Mouse (Mus musculus): ENCODE results near the gene Olfr459. TPM values are rescaled to one million over a fixed set of nuclear protein-coding genes. Genes with fewer than 3 reads are reported as not detected.

The Olfr459 gene
- polyA plus RNA-seq, 1 experiment from 2014 or later, result not detected

DNA sequence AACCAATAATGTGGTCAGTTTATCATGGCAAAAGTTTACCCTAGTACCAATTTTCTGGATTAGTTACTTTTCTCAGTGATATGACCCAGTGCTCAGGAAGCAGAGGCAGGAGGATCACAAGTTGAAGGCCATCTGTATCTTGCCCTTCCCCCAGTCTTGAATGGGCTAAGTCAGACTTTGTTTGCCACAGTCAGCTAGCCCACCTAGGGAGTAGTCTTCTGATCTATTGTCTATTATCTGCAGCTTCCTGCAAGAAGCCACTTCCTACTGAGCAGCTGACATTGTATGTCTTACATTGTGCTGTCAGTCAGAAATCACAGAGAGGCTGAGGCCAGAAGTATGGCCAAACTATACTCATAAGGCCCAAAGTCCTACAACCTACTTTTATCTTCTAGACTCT lies 33.9 kb downstream of the Olfr459 start:
- DNase-seq (ENCODE audit: low spot score), result no peak
- no peak overlapping the region for H3K27ac ChIP-seq
- H3K36me3 ChIP-seq, result no peaks in the 10 kb centered on the region
- no peaks in the 10 kb centered on the region for H3K9me3 ChIP-seq
- no peaks in the 10 kb centered on the region for H3K4me1 ChIP-seq (replicated peaks)
- H3K4me3 ChIP-seq, result no peak overlapping the region
- no peaks in the 10 kb centered on the region for H3K27me3 ChIP-seq (ENCODE audit: insufficient read depth, poor library complexity, severe bottlenecking)

DNA sequence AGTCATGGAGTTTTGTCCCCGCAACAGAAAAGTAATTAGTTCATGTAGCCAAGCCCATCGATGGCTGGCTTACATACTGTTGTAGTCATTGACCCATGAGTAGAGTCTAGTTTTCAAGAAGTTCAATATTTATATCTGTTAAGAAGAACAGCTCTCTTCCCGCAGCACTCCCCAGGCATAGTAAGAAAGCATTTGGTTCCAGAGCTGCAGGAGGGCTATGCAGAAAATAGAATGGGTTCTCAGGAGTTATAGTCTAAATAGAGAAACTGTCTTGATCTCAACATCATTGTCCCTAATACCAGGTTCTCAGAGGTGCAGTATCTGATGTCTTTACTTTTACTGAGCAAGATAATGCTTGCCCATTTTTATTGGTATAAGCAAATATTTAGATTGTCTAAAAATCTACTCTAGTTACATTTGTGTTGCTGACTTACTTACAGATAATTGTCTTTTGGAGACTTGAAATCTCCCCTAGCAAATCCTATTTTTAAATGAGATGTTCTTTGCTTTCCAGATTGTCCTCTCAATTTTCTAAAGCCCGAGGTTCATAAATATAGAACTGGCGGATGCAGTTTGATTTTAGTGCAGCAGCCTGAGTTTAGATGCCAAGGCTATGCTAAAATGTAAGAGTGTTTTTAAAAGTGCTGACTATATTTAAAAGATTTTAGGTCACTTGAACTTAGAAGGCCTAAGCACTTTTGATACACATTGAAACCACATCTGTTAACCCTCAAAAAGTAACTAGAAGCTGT lies 40.1 kb downstream of the Olfr459 start:
- Histone ChIP-seq H3K4me3 (no peak overlapping the region), H3K36me3 (no peaks in the 10 kb centered on the region), H3K27me3 (ENCODE audit: insufficient read depth, poor library complexity, severe bottlenecking) (no peaks in the 10 kb centered on the region), H3K9me3 (no peaks in the 10 kb centered on the region), H3K4me1 (replicated peaks) (no peaks in the 10 kb centered on the region), H3K27ac (no peak overlapping the region)
- no peak for DNase-seq (ENCODE audit: low spot score)
- 88% methylated on average over 5 of the region's 5 CpGs for WGBS

DNA sequence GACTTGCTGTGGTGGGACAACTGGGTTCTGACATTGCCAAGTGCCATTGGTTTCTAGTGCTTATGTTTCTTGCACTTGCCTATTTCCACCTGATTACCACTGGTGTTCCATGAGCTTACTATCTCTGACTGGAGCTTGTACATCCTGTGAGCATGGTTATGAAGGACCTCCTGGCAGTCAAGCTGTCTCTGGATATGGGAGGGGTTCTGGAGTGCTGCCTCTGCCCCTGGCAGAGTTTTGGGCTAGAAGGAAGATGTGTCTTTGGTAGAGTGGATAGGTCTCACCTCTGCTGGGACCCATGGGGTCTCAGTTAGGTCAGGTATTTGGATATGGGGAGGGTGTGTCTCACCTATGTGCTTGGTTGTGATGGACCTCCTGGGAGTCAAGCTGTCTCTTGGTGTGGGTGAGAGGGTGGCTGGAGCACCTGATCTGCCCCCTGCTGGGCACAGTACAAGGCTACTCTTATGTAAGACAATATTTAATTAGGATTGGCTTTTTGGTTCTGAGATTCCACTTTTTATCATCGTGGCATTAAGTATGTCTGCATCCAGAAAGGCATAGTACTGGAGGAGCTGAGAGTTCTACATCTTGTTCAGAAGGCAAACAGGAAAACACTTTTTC lies 46.9 kb downstream of the Olfr459 start:
- no peak for DNase-seq (ENCODE audit: low spot score)
- no peak overlapping the region for H3K27ac ChIP-seq
- H3K9me3 ChIP-seq, result no peaks in the 10 kb centered on the region
- no peaks in the 10 kb centered on the region for H3K27me3 ChIP-seq (ENCODE audit: insufficient read depth, poor library complexity, severe bottlenecking)
- no peaks in the 10 kb centered on the region for H3K36me3 ChIP-seq
- no peaks in the 10 kb centered on the region for H3K4me1 ChIP-seq (replicated peaks)
- 81% methylated on average over 1 of the region's 1 CpGs for WGBS
- no peak overlapping the region for H3K4me3 ChIP-seq

DNA sequence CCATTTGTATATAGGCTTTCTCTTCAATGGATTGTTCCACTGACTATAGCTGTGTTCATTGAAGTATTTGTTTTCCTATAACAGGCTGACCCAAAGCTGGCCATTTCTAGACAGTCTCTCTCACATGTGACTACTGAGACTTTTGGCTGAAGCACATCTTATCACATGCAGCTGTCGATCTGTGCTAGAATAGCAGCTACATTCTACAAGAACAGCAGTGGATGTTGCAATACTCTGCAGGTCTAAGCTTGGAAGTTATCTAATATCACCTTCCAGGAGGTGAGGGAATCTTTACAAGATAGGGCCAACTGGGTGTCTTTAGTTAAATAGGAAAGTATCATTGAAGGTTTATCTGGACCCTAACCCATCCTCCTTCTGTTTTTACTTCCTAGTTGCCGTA lies 53.5 kb downstream of the Olfr459 start:
- no peaks in the 10 kb centered on the region for H3K27me3 ChIP-seq (ENCODE audit: insufficient read depth, poor library complexity, severe bottlenecking)
- H3K36me3 ChIP-seq, result no peaks in the 10 kb centered on the region
- no peak for DNase-seq (ENCODE audit: low spot score)
- no peak overlapping the region for H3K4me3 ChIP-seq
- H3K9me3 ChIP-seq, result no peaks in the 10 kb centered on the region
- 90% methylated on average over 2 of the region's 2 CpGs for WGBS
- no peaks in the 10 kb centered on the region for H3K4me1 ChIP-seq (replicated peaks)
- no peak overlapping the region for H3K27ac ChIP-seq

Other genes with a start within 250 kb of the Olfr459 start
- gene Ephb6, start 169.7 kb downstream of the Olfr459 start, polyA plus RNA-seq (2016; fragmentation: Nextera tagmentation; extraction: Ambion mirVana), result 13.4 and 13.9 TPM in 2 replicates
- 0.25 and 0.41 TPM in 2 replicates for gene Trpv6, start 138.8 kb downstream of the Olfr459 start, polyA plus RNA-seq (2016; fragmentation: Nextera tagmentation; extraction: Ambion mirVana)
- not detected in 2 replicates for gene Trpv5, start 94.4 kb downstream of the Olfr459 start, polyA plus RNA-seq (2016; fragmentation: Nextera tagmentation; extraction: Ambion mirVana)
- gene Llcfc1, start 90.7 kb downstream of the Olfr459 start, polyA plus RNA-seq (2016; fragmentation: Nextera tagmentation; extraction: Ambion mirVana), result not detected in 2 replicates
- gene Kel, start 70.8 kb downstream of the Olfr459 start, polyA plus RNA-seq (2016; fragmentation: Nextera tagmentation; extraction: Ambion mirVana), result 7.2 and 9.8 TPM in 2 replicates
- not detected in 2 replicates for gene Pip, start 72.4 kb upstream of the Olfr459 start, polyA plus RNA-seq (2016; fragmentation: Nextera tagmentation; extraction: Ambion mirVana)
- gene Sval2, start 77.8 kb upstream of the Olfr459 start, polyA plus RNA-seq (2016; fragmentation: Nextera tagmentation; extraction: Ambion mirVana), result not detected in 2 replicates
- gene Sval1, start 176.5 kb upstream of the Olfr459 start, polyA plus RNA-seq (2016; fragmentation: Nextera tagmentation; extraction: Ambion mirVana), result 0.29 TPM in 1 of 2 replicates, not detected in the other
- not detected in 2 replicates for gene Sval3, start 193.0 kb upstream of the Olfr459 start, polyA plus RNA-seq (2016; fragmentation: Nextera tagmentation; extraction: Ambion mirVana)

Measured in hindbrain, embryonic 10.5 days (tissue).